Mouse (Mus musculus) spleen, adult 2 months (tissue): ENCODE data around the gene Mctp1.

Source experiments
- CTCF ChIP-seq: fragments of 200-500 bp; IDR thresholded peaks from 2 replicates; pipeline ENCODE4 v1.5.1; 2011; ENCODE audit warnings: mild to moderate bottlenecking, inconsistent platforms; ENCODE audit not compliant: insufficient read depth, insufficient read length, insufficient replicate concordance; ENCODE audit errors: extremely low read depth
- POLR2A ChIP-seq: fragments of 200-500 bp; IDR thresholded peaks from 2 replicates; pipeline ENCODE4 v1.6.1; 2011; ENCODE audit warnings: low read depth, low read length, inconsistent platforms

GRCm38 (mm10) chr13:76823083-76823482 lies 438.7 kb downstream of the Mctp1 start:
- TF ChIP-seq CTCF (no peak), POLR2A (no peak)
